Mouse (Mus musculus) heart, adult 2 months (tissue): ENCODE results near the gene Stat5b.

ENCODE experiments used
- CTCF ChIP-seq: fragments of 200-600 bp; IDR thresholded peaks from 2 replicates; pipeline ENCODE4 v1.8.1; 2022; ENCODE audit warnings: antibody characterized with exemption, mild to moderate bottlenecking, moderate library complexity
- EP300 ChIP-seq: fragments of 200-500 bp; IDR thresholded peaks from 2 replicates; pipeline ENCODE4 v1.6.1; 2011; ENCODE audit warnings: low read depth, low read length, control low read depth; ENCODE audit not compliant: insufficient read depth
- POLR2A ChIP-seq: fragments of 200-500 bp; IDR thresholded peaks from 2 replicates; pipeline ENCODE4 v1.6.1; 2011; ENCODE audit warnings: mild to moderate bottlenecking, low read depth, low read length, control low read depth; ENCODE audit not compliant: insufficient read depth

DNA sequence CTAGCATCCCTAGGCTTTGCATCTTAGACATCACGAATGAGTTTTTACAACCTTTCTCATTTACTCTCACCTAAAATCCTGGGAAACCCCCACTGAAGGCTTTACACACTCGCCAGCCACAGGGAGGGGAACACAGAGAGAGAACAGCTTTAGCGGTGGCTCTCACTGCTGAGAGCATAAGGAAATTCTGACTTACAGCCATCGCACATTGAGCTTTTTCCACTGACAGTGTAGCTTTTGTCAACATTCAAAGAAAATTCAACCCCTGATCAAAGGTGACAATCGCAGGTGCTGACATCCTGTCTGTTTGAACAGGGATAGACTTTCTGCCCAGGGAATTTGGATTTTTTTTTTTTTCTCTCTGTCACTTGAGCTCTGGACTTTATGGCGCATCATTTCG lies 8.5 kb downstream of the Stat5b start:
- no peak for TF ChIP-seq POLR2A
- no peak for TF ChIP-seq CTCF
- no peak for TF ChIP-seq EP300
